Mouse (Mus musculus): ENCODE data around the gene Ntrk3. TPM values are rescaled to one million over a fixed set of nuclear protein-coding genes. Genes with fewer than 3 reads are reported as not detected.

Gene Ntrk3
- polyA plus RNA-seq, 1 experiment from 2014 or later = 2.9 TPM

GRCm38 (mm10) chr7:78483061-78483460, 254.8 kb downstream of the Ntrk3 start:
- no peak overlapping the region for H3K9ac ChIP-seq
- ATAC-seq = no peak
- no peak overlapping the region for H3K4me2 ChIP-seq (replicated peaks)
- 87% methylated on average over 2 of the region's 2 CpGs for WGBS
- no peak overlapping the region for H3K27ac ChIP-seq
- no peaks in the 10 kb centered on the region for H3K27me3 ChIP-seq (replicated peaks)
- H3K9me3 ChIP-seq = no peaks in the 10 kb centered on the region
- no peaks in the 10 kb centered on the region for H3K36me3 ChIP-seq
- no peak overlapping the region for H3K4me3 ChIP-seq (replicated peaks)
- H3K4me1 ChIP-seq (replicated peaks) = no peaks in the 10 kb centered on the region

- no peak overlapping the region for H3K4me2 ChIP-seq (replicated peaks)
- H3K4me3 ChIP-seq (replicated peaks) = no peak overlapping the region
- H3K9me3 ChIP-seq = no peaks in the 10 kb centered on the region
- H3K9ac ChIP-seq = no peak overlapping the region
- no peak overlapping the region for H3K27ac ChIP-seq
- WGBS = 64% methylated on average over 2 of the region's 2 CpGs
- H3K27me3 ChIP-seq (replicated peaks) = no peaks in the 10 kb centered on the region
- no peak for ATAC-seq
- H3K4me1 ChIP-seq (replicated peaks) = no peaks in the 10 kb centered on the region
- no peaks in the 10 kb centered on the region for H3K36me3 ChIP-seq
These were observed 258.9 kb downstream of the Ntrk3 start for GRCm38 (mm10) chr7:78478881-78479280.

- Histone ChIP-seq H3K9me3 (no peaks in the 10 kb centered on the region), H3K4me1 (replicated peaks) (no peaks in the 10 kb centered on the region), H3K4me2 (replicated peaks) (no peak overlapping the region), H3K4me3 (replicated peaks) (no peak overlapping the region), H3K27ac (no peak overlapping the region), H3K27me3 (replicated peaks) (no peaks in the 10 kb centered on the region), H3K9ac (no peak overlapping the region), H3K36me3 (no peaks in the 10 kb centered on the region)
- whole genome bisulfite sequencing = 83% methylated on average over 4 of the region's 4 CpGs
- no peak for ATAC-seq
These were observed 266.1 kb downstream of the Ntrk3 start for GRCm38 (mm10) chr7:78471755-78472154.

- Histone ChIP-seq H3K4me1 (replicated peaks) (no peaks in the 10 kb centered on the region), H3K27ac (no peak overlapping the region), H3K36me3 (no peaks in the 10 kb centered on the region), H3K27me3 (replicated peaks) (no peaks in the 10 kb centered on the region), H3K9me3 (no peaks in the 10 kb centered on the region), H3K9ac (no peak overlapping the region), H3K4me2 (replicated peaks) (no peak overlapping the region), H3K4me3 (replicated peaks) (no peak overlapping the region)
- 82% methylated on average over 1 of the region's 1 CpGs for WGBS
- no peak for ATAC-seq
These were observed 266.5 kb downstream of the Ntrk3 start for GRCm38 (mm10) chr7:78471270-78471669.

- H3K27me3 ChIP-seq (replicated peaks) = no peaks in the 10 kb centered on the region
- 58% methylated on average over 5 of the region's 5 CpGs for WGBS
These were observed 275.2 kb downstream of the Ntrk3 start for GRCm38 (mm10) chr7:78462605-78463004.

GRCm38 (mm10) chr7:78459021-78459420, 278.8 kb downstream of the Ntrk3 start:
- WGBS = 75% methylated on average over 1 of the region's 1 CpGs
- Histone ChIP-seq H3K4me2 (replicated peaks) (no peak overlapping the region), H3K36me3 (no peaks in the 10 kb centered on the region), H3K4me3 (replicated peaks) (no peak overlapping the region), H3K27me3 (replicated peaks) (no peaks in the 10 kb centered on the region), H3K4me1 (replicated peaks) (no peaks in the 10 kb centered on the region), H3K27ac (no peak overlapping the region), H3K9ac (no peak overlapping the region), H3K9me3 (no peaks in the 10 kb centered on the region)
- ATAC-seq = no peak

More at GRCm38 (mm10) chr7:78462605-78463004, 275.2 kb downstream of the Ntrk3 start:
- Histone ChIP-seq H3K9me3 (no peaks in the 10 kb centered on the region), H3K4me2 (replicated peaks) (no peak overlapping the region), H3K9ac (no peak overlapping the region), H3K27ac (no peak overlapping the region), H3K36me3 (no peaks in the 10 kb centered on the region), H3K4me3 (replicated peaks) (no peak overlapping the region), H3K4me1 (replicated peaks) (no peaks in the 10 kb centered on the region)
- ATAC-seq = no peak

- Histone ChIP-seq H3K4me2 (replicated peaks) (no peak overlapping the region), H3K36me3 (no peaks in the 10 kb centered on the region), H3K9ac (no peak overlapping the region), H3K9me3 (no peaks in the 10 kb centered on the region), H3K27me3 (replicated peaks) (no peaks in the 10 kb centered on the region), H3K4me1 (replicated peaks) (no peaks in the 10 kb centered on the region), H3K4me3 (replicated peaks) (no peak overlapping the region), H3K27ac (no peak overlapping the region)
- WGBS = 65% methylated on average over 2 of the region's 2 CpGs
- no peak for ATAC-seq
These were observed 286.1 kb downstream of the Ntrk3 start for GRCm38 (mm10) chr7:78451666-78452065.

GRCm38 (mm10) chr7:78449909-78450592, 287.8 kb downstream of the Ntrk3 start:
- no peaks in the 10 kb centered on the region for H3K36me3 ChIP-seq
- no peak overlapping the region for H3K4me2 ChIP-seq (replicated peaks)
- no peaks in the 10 kb centered on the region for H3K27me3 ChIP-seq (replicated peaks)
- H3K9ac ChIP-seq = no peak overlapping the region
- no peak overlapping the region for H3K27ac ChIP-seq
- WGBS = 89% methylated on average over 6 of the region's 6 CpGs
- H3K9me3 ChIP-seq = no peaks in the 10 kb centered on the region
- no peak overlapping the region for H3K4me3 ChIP-seq (replicated peaks)
- ATAC-seq = no peak
- no peaks in the 10 kb centered on the region for H3K4me1 ChIP-seq (replicated peaks)

GRCm38 (mm10) chr7:78448841-78449240, 289.0 kb downstream of the Ntrk3 start:
- H3K9me3 ChIP-seq = no peaks in the 10 kb centered on the region
- WGBS = 83% methylated on average over 2 of the region's 2 CpGs
- H3K4me1 ChIP-seq (replicated peaks) = no peaks in the 10 kb centered on the region
- no peaks in the 10 kb centered on the region for H3K27me3 ChIP-seq (replicated peaks)
- no peaks in the 10 kb centered on the region for H3K36me3 ChIP-seq
- H3K4me2 ChIP-seq (replicated peaks) = no peak overlapping the region
- H3K9ac ChIP-seq = no peak overlapping the region
- no peak overlapping the region for H3K4me3 ChIP-seq (replicated peaks)
- ATAC-seq = no peak
- H3K27ac ChIP-seq = no peak overlapping the region

GRCm38 (mm10) chr7:78443373-78444036, 294.3 kb downstream of the Ntrk3 start:
- Histone ChIP-seq H3K4me2 (replicated peaks) (no peak overlapping the region), H3K9ac (no peak overlapping the region), H3K9me3 (no peaks in the 10 kb centered on the region), H3K36me3 (no peaks in the 10 kb centered on the region), H3K4me3 (replicated peaks) (no peak overlapping the region), H3K27ac (no peak overlapping the region), H3K4me1 (replicated peaks) (no peaks in the 10 kb centered on the region), H3K27me3 (replicated peaks) (no peaks in the 10 kb centered on the region)
- WGBS = 84% methylated on average over 5 of the region's 5 CpGs
- no peak for ATAC-seq

- H3K27ac ChIP-seq = no peak overlapping the region
- no peaks in the 10 kb centered on the region for H3K4me1 ChIP-seq (replicated peaks)
- H3K36me3 ChIP-seq = no peaks in the 10 kb centered on the region
- no peaks in the 10 kb centered on the region for H3K27me3 ChIP-seq (replicated peaks)
- H3K4me3 ChIP-seq (replicated peaks) = no peak overlapping the region
- no peak for ATAC-seq
- no peaks in the 10 kb centered on the region for H3K9me3 ChIP-seq
- H3K4me2 ChIP-seq (replicated peaks) = no peak overlapping the region
- H3K9ac ChIP-seq = no peak overlapping the region
These were observed 296.1 kb downstream of the Ntrk3 start for GRCm38 (mm10) chr7:78441706-78442105.

- Histone ChIP-seq H3K9ac (no peak overlapping the region), H3K27me3 (replicated peaks) (no peaks in the 10 kb centered on the region), H3K27ac (no peak overlapping the region), H3K4me1 (replicated peaks) (no peaks in the 10 kb centered on the region), H3K4me2 (replicated peaks) (no peak overlapping the region), H3K9me3 (no peaks in the 10 kb centered on the region), H3K36me3 (no peaks in the 10 kb centered on the region), H3K4me3 (replicated peaks) (no peak overlapping the region)
- 77% methylated on average over 3 of the region's 3 CpGs for WGBS
- ATAC-seq = no peak
These were observed 296.9 kb downstream of the Ntrk3 start for GRCm38 (mm10) chr7:78440896-78441295.

- ATAC-seq = no peak
- no peaks in the 10 kb centered on the region for H3K36me3 ChIP-seq
- 88% methylated on average over 6 of the region's 6 CpGs for WGBS
- H3K9ac ChIP-seq = no peak overlapping the region
- no peak overlapping the region for H3K4me3 ChIP-seq (replicated peaks)
- H3K4me1 ChIP-seq (replicated peaks) = no peaks in the 10 kb centered on the region
- H3K9me3 ChIP-seq = no peaks in the 10 kb centered on the region
- no peak overlapping the region for H3K4me2 ChIP-seq (replicated peaks)
- H3K27me3 ChIP-seq (replicated peaks) = no peaks in the 10 kb centered on the region
- no peak overlapping the region for H3K27ac ChIP-seq
These were observed 297.3 kb downstream of the Ntrk3 start for GRCm38 (mm10) chr7:78440476-78440875.
